Mouse (Mus musculus) mesoderm, embryonic 11.5 days (tissue): ENCODE data around the gene Tomm20.
"Not testable (repeated sequence)": the region's sequence is repeated elsewhere in the genome, so short reads cannot be mapped to it uniquely, and the experiment has no call there.

Experiments used
- DNase-seq: peaks from one replicate; pipeline ENCODE4 v3.0.0-alpha.2; 2012; ENCODE audit warnings: low read depth, low spot score

Tomm20 gene

DNA sequence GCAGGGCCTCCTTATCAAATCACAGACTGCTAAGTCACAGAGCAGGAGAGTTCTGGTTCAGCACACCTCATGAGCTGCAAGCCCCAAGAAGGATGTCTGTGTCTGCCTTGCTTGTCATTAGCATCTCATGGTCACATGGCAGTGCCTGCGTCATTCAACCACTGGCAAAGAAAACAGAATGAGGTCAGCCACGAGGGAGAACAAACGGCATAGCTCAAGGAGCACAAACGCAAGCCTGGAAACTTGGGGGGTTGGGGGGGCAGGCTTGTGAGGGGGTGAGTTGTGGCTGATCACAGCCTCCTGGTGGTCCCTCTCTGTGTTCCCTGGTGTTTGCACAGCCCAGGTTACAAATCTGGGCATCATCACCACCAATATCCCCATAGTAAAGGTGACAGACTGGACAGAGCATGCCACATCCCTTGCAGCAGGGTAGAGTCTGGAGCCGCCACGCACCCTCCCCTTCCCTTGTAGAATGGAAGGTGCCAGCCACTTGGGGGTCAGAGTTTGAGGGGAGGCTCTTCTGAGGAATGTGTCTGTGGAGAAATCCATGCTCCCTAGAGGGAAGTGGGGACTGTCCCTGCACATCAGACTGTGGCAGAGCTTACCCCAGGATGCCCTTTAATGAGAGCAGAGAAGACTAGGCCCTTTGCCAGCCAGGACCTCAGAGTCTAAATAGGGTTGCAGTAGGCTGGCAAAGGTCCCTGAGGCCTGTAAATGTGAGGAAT is 61.3 kb downstream of the Tomm20 start:
- no peak for DNase-seq

GRCm38 (mm10) chr8:126883752-126884151 is 61.9 kb downstream of the Tomm20 start:
- no peak for DNase-seq

DNA sequence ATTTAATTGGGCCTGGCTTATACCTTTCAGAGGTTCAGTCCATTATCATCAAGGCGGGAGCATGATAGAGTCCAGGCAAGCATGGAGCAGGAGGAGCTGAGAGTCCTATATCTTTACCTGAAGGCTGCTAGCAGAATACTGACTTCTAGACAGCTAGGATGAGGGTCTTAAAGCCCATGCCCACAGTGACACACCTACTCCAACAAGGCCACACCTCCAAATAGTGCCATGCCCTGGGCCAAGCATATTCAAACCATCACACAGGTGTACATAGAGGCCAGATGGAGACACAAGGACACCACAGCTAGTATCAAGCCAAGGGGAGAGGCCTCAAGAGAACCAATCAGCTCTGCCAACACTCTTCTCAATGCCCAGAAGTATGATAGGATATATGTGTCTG is 63.1 kb downstream of the Tomm20 start:
- not testable (repeated sequence) for DNase-seq

DNA sequence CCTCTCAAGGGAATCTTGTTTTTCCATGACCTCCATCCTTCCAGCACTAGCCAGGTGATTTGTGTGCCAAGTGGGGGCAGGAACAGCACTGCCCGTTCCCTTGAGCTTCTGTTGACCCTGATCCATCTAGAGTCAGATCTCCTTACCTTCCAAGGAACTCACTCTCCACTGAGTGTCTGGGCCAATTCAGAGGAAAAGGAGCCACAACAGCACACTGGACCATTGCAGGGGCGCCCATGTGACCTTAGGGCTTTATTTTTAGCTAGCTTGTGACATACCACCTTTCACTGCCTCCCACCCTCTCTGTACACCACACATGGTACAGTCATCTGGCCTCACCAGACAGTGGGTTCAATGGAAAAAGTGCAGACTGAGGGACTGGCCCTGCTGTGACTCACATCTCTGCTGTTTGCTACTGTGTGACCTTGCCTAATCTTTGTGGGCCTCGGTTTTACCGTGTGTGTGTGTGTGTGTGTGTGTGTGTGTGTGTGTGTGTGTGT is 64.0 kb downstream of the Tomm20 start:
- no peak for DNase-seq
